Mouse (Mus musculus) liver, adult 2 months (tissue): ENCODE measurements at regions not wholly inside any gene's neighbourhood (a gene's known extent, or its start where the extent isn't known, plus 50 kb on each side); places are given as distances from the start of the nearest gene placed in this dataset.

Experiments
- CTCF ChIP-seq: fragments of 200-500 bp; IDR thresholded peaks from 2 replicates; pipeline ENCODE4 v1.5.1; 2011; ENCODE audit warnings: low read depth, low read length, control low read depth
- POLR2A ChIP-seq: fragments of 200-500 bp; IDR thresholded peaks from 2 replicates; pipeline ENCODE4 v1.6.1; 2011; ENCODE audit warnings: low read length, control low read depth; ENCODE audit not compliant: insufficient read depth; ENCODE audit errors: extremely low read depth

GRCm38 (mm10) chr1:47037576-47037975 is 144.9 kb upstream of the Slc39a10 start:
- TF ChIP-seq CTCF (no peak), POLR2A (no peak)
